Mouse (Mus musculus): ENCODE results near the gene Yipf7.

Gene Yipf7

GRCm38 (mm10) chr5:69542489-69542888 lies at the start of gene Yipf7:
Gene Yipf7 (minus strand): TSS chr5:69542648.
- no peak for DNase-seq (ENCODE audit: low spot score)

GRCm38 (mm10) chr5:69591640-69592461 lies 49.4 kb upstream of the Yipf7 start, which contains the start of gene Gnpda2:
Gene Gnpda2 (minus strand): TSS chr5:69592340.
- DNase-seq (ENCODE audit: low spot score), result peak; percentile 73

GRCm38 (mm10) chr5:69557404-69557935 lies 15.0 kb upstream of the Yipf7 start:
- DNase-seq (ENCODE audit: low spot score), result no peak

- peak; percentile 80 for DNase-seq (ENCODE audit: low spot score)
Measured at GRCm38 (mm10) chr5:69556628-69557403, 14.4 kb upstream of the Yipf7 start, which contains the start of gene Guf1. Gene Guf1 (plus strand): TSS chr5:69556923.

GRCm38 (mm10) chr5:69541680-69542079 lies 768 bp downstream of the Yipf7 start:
- no peak for DNase-seq (ENCODE audit: low spot score)

GRCm38 (mm10) chr5:69523944-69524343 lies 18.5 kb downstream of the Yipf7 start:
- no peak for DNase-seq (ENCODE audit: low spot score)

GRCm38 (mm10) chr5:69522064-69522463 lies 20.4 kb downstream of the Yipf7 start:
- no peak for DNase-seq (ENCODE audit: low spot score)

GRCm38 (mm10) chr5:69520661-69521278 lies 21.7 kb downstream of the Yipf7 start:
- DNase-seq (ENCODE audit: low spot score), result no peak

GRCm38 (mm10) chr5:69512203-69512602 lies 30.2 kb downstream of the Yipf7 start:
- no peak for DNase-seq (ENCODE audit: low spot score)

GRCm38 (mm10) chr5:69511631-69512030 lies 30.8 kb downstream of the Yipf7 start:
- DNase-seq (ENCODE audit: low spot score), result no peak

- no peak for DNase-seq (ENCODE audit: low spot score)
Measured at GRCm38 (mm10) chr5:69507045-69507444, 35.4 kb downstream of the Yipf7 start.

GRCm38 (mm10) chr5:69489046-69489445 lies 53.4 kb downstream of the Yipf7 start:
- no peak for DNase-seq (ENCODE audit: low spot score)

GRCm38 (mm10) chr5:69467520-69467919 lies 74.9 kb downstream of the Yipf7 start:
- no peak for DNase-seq (ENCODE audit: low spot score)

Measured in ovary, adult 18-20 months (tissue).